Mouse (Mus musculus): ENCODE data around the gene Apba3.

DNA sequence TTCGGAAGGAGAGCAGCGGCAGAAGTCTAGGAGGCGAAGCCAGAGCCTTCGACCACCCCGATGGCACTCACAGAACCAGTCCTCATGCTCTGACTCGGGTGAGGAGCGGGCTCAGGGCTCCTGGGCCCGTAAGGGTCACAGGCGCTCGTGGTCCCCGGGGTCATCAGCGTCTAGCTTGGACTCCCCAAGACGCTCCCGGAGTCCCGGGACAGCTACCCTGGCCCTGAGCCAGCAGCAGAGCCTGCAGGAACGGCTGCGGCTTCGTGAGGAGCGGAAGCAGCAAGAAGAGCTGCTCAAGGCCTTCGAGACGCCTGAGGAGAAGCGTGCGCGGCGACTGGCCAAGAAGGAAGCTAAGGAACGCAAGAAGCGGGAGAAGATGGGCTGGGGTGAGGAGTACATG lies 55.7 kb downstream of the Apba3 start:
- TF ChIP-seq TAL1 (IDR thresholded peaks at IDR 0.05; ENCODE audit: low read length) (no peak), GATA1 (IDR thresholded peaks at IDR 0.05; ENCODE audit: low read length) (no peak)

All from erythroblast, embryonic 14.5 days (primary cell).